Mouse (Mus musculus) CH12.LX (cell line): Measurements from ENCODE around the gene 4930562C15Rik.

Source experiments
- MXI1 ChIP-seq: IDR thresholded peaks from 2 replicates; pipeline ENCODE4 v1.6.1; 2011; ENCODE audit warnings: mild to moderate bottlenecking, low read depth, low read length, improper control_type of control experiment
- MYC ChIP-seq: IDR thresholded peaks from 2 replicates; pipeline ENCODE4 v1.6.1; 2011; ENCODE audit warnings: low read depth, mild to moderate bottlenecking, improper control_type of control experiment, low read length

- TF ChIP-seq MXI1: no peak
- TF ChIP-seq MYC: peak; percentile 63; the same call in 1 of the 2 replicates
Measured at GRCm38 (mm10) chr16:4862863-4863483, 27.8 kb downstream of the 4930562C15Rik start.
